Mouse (Mus musculus): ENCODE measurements around the gene Fto. TPM values are rescaled to one million over a fixed set of nuclear protein-coding genes. Genes with fewer than 3 reads are reported as not detected.

The Fto gene
- polyA plus RNA-seq, 1 experiment from 2014 or later = 16.8 TPM

DNA sequence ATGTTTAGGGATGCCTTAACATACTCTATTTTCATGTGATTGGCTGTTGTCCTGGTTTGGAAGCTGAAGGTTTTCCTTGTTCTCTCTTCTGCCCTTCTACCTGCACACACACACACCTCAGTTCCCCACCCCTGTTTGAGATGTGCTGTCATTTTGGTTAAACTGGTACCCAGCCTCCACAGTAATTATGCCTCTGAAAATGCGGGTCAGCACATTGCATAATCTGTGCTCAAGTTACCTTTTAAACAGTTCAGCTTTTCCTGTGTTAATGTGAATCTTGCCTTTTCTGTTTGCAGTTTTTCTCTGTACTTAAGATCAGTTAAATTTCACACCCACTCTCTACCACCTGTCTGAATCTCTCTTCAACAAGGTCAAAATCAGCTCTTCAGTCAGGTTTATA is 113.2 kb downstream of the Fto start:
- Histone ChIP-seq H3K4me2 (no peak overlapping the region), H3K9me3 (replicated peaks) (no peaks in the 10 kb centered on the region), H3K27me3 (no peaks in the 10 kb centered on the region), H3K27ac (replicated peaks) (no peak overlapping the region), H3K4me3 (replicated peaks) (no peak overlapping the region), H3K9ac (no peak overlapping the region), H3K4me1 (replicated peaks) (peaks cover 11% of the 10 kb centered on the region; the same call in 1 of the 2 replicates), H3K36me3 (replicated peaks) (peaks cover 8% of the 10 kb centered on the region; the same call in 1 of the 2 replicates)
- 62% methylated on average over 1 of the region's 1 CpGs for WGBS (ENCODE audit: insufficient replicate concordance)
- no peak for ATAC-seq (ENCODE audit: insufficient read depth)

GRCm38 (mm10) chr8:91430333-91430940 is 117.1 kb downstream of the Fto start:
- no peak overlapping the region for H3K4me3 ChIP-seq (replicated peaks)
- no peak overlapping the region for H3K4me2 ChIP-seq
- H3K36me3 ChIP-seq (replicated peaks) = peaks cover 8% of the 10 kb centered on the region; the same call in 1 of the 2 replicates
- H3K27ac ChIP-seq (replicated peaks) = 0 out of 2 replicates have a peak overlapping the region, but pooled peaks have one; percentile 33
- H3K27me3 ChIP-seq = no peaks in the 10 kb centered on the region
- no peak for ATAC-seq (ENCODE audit: insufficient read depth)
- no peaks in the 10 kb centered on the region for H3K9me3 ChIP-seq (replicated peaks)
- peaks cover 3% of the 10 kb centered on the region; the same call in 1 of the 2 replicates for H3K4me1 ChIP-seq (replicated peaks)
- WGBS (ENCODE audit: insufficient replicate concordance) = 77% methylated on average over 3 of the region's 3 CpGs
- H3K9ac ChIP-seq = no peak overlapping the region

- Histone ChIP-seq H3K36me3 (replicated peaks) (0 out of 2 replicates have a peak, but pooled peaks cover 5% of the 10 kb centered on the region), H3K27ac (replicated peaks) (no peak overlapping the region), H3K4me1 (replicated peaks) (no peaks in the 10 kb centered on the region), H3K27me3 (no peaks in the 10 kb centered on the region), H3K9me3 (replicated peaks) (no peaks in the 10 kb centered on the region), H3K4me2 (no peak overlapping the region), H3K4me3 (replicated peaks) (no peak overlapping the region), H3K9ac (no peak overlapping the region)
- 89% methylated on average over 15 of the region's 15 CpGs for WGBS (ENCODE audit: insufficient replicate concordance)
- no peak for ATAC-seq (ENCODE audit: insufficient read depth)
Measured at GRCm38 (mm10) chr8:91436036-91436435, 122.7 kb downstream of the Fto start.

GRCm38 (mm10) chr8:91443911-91444310 is 130.6 kb downstream of the Fto start:
- H3K4me1 ChIP-seq (replicated peaks) = 0 out of 2 replicates have a peak, but pooled peaks cover 6% of the 10 kb centered on the region
- H3K9ac ChIP-seq = no peak overlapping the region
- H3K27ac ChIP-seq (replicated peaks) = no peak overlapping the region
- no peaks in the 10 kb centered on the region for H3K27me3 ChIP-seq
- no peaks in the 10 kb centered on the region for H3K9me3 ChIP-seq (replicated peaks)
- H3K36me3 ChIP-seq (replicated peaks) = peaks cover 4% of the 10 kb centered on the region; the same call in 1 of the 2 replicates
- H3K4me2 ChIP-seq = no peak overlapping the region
- 64% methylated on average over 4 of the region's 4 CpGs for WGBS (ENCODE audit: insufficient replicate concordance)
- ATAC-seq (ENCODE audit: insufficient read depth) = no peak
- no peak overlapping the region for H3K4me3 ChIP-seq (replicated peaks)

DNA sequence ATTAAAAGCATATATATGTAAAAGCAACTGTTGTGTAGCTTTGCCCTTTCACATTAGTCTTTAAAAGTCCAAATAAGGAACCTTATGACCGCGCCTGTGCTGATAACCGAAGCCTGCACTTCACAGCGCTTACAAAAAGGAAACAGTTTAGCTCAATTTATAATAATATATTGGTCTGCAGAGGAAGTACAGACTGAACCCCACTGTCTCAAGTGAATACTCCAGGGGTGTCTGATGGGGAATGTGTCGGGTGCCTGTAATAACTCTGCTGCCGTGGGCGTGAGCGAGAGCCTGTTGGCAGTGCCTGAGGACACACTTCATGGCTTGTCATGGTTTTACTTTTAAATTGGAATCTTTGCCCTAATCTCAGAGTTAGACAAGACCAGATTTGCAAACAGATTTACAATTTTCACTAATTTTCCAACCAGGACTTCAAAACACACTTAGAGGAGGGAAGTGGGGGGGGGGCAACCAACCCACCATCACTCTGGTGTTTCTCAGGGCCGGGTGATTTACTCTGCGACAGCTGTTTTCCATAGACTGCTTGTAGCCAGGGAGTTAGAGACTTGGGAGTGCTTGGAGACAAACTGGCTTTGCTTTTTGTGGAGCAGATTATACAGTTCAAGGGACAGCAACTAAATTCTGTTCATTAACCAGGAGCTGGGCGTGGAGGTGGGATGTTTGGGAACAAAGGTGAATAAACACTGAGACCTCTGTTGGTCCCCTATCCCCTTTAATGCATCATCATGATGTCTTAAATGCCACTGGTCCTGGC is 131.5 kb downstream of the Fto start:
- Histone ChIP-seq H3K27ac (replicated peaks) (no peak overlapping the region), H3K27me3 (no peaks in the 10 kb centered on the region), H3K4me3 (replicated peaks) (no peak overlapping the region), H3K9ac (no peak overlapping the region), H3K4me1 (replicated peaks) (0 out of 2 replicates have a peak, but pooled peaks cover 6% of the 10 kb centered on the region), H3K9me3 (replicated peaks) (no peaks in the 10 kb centered on the region), H3K36me3 (replicated peaks) (peaks cover 4% of the 10 kb centered on the region; the same call in 1 of the 2 replicates), H3K4me2 (no peak overlapping the region)
- ATAC-seq (ENCODE audit: insufficient read depth) = no peak
- WGBS (ENCODE audit: insufficient replicate concordance) = 79% methylated on average over 11 of the region's 11 CpGs

DNA sequence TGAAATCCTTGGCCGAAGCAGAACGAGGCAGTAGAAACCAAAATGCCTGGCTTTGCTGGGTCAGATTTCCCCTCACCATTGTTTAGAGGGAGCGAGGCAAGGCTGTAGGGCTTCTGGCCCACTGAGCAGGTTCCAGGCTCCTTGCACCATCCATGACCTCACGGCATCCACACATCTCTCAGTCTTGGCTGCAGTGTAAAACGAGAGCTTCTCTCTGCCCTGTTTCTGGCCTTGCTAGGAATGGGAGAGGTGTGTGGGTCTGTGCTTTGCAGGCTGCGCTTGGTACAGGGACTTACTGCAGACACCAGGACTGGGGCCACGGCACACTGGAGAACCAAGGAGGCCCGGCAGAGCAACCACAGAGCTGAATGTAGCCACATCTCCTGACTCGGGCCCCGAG is 132.2 kb downstream of the Fto start:
- 0 out of 2 replicates have a peak, but pooled peaks cover 6% of the 10 kb centered on the region for H3K4me1 ChIP-seq (replicated peaks)
- no peak overlapping the region for H3K9ac ChIP-seq
- 71% methylated on average over 10 of the region's 10 CpGs for WGBS (ENCODE audit: insufficient replicate concordance)
- H3K9me3 ChIP-seq (replicated peaks) = no peaks in the 10 kb centered on the region
- no peak for ATAC-seq (ENCODE audit: insufficient read depth)
- peaks cover 4% of the 10 kb centered on the region; the same call in 1 of the 2 replicates for H3K36me3 ChIP-seq (replicated peaks)
- no peak overlapping the region for H3K27ac ChIP-seq (replicated peaks)
- H3K4me3 ChIP-seq (replicated peaks) = no peak overlapping the region
- H3K4me2 ChIP-seq = no peak overlapping the region
- H3K27me3 ChIP-seq = no peaks in the 10 kb centered on the region

- ATAC-seq (ENCODE audit: insufficient read depth) = no peak
- peaks cover 4% of the 10 kb centered on the region; the same call in 1 of the 2 replicates for H3K36me3 ChIP-seq (replicated peaks)
- H3K9ac ChIP-seq = no peak overlapping the region
- no peaks in the 10 kb centered on the region for H3K27me3 ChIP-seq
- H3K4me2 ChIP-seq = no peak overlapping the region
- no peak overlapping the region for H3K4me3 ChIP-seq (replicated peaks)
- H3K9me3 ChIP-seq (replicated peaks) = no peaks in the 10 kb centered on the region
- WGBS (ENCODE audit: insufficient replicate concordance) = 82% methylated on average over 5 of the region's 5 CpGs
- 0 out of 2 replicates have a peak, but pooled peaks cover 6% of the 10 kb centered on the region for H3K4me1 ChIP-seq (replicated peaks)
- no peak overlapping the region for H3K27ac ChIP-seq (replicated peaks)
Measured at GRCm38 (mm10) chr8:91446008-91446407, 132.7 kb downstream of the Fto start.

DNA sequence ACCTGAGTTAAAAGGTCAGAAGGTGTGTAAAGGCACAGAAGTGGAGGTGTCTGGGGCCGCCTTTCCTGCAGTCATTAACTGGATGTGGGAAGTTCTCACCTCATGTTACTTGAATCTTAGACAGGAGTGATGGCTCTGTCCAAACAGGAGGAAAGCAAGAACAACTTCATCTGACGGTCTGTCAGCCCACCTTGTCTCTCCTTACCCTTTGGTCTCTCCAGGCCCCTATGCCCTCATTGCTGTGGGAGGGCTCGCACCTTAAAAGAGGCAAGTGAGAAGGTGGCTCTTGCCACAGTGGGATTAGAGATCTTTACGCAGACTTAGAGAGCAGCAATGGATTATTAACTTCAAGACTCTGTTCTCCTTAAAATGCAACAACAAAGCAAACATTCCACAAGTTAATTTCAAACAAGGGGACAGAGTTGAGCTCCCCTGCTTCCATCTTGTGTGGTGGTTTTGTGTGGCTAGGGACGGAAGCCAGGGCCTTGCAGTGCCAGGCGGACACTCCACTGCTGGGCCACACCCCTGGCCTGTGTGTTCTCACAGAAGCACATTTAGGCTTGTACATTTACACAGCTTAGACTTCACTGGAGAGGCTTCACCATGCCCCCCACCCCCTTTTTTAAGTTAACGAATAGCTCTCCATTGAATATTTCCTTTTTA is 135.5 kb downstream of the Fto start:
- H3K9me3 ChIP-seq (replicated peaks) = no peaks in the 10 kb centered on the region

DNA sequence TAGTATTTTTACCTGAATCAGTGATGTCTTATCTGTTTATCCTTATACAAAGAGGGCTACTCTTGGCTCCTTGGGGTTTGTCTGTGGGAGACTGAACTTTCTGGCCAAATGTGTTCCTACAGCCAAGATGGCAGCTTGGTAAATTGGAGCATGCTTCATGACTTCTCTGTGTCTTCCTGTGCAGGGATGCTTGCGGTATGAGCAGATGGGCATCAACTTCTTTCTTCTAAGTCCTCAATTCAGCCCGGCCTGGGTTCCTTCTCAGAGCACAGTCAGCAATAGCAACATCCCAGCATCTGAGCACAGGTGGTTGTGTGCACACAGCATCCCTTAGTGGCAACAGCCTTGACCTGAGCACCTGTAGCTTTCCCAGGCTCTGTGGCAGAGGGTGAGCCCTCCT is 141.6 kb downstream of the Fto start:
- Histone ChIP-seq H3K4me2 (no peak overlapping the region), H3K4me3 (replicated peaks) (no peak overlapping the region), H3K27ac (replicated peaks) (no peak overlapping the region), H3K9ac (no peak overlapping the region), H3K4me1 (replicated peaks) (no peaks in the 10 kb centered on the region), H3K9me3 (replicated peaks) (no peaks in the 10 kb centered on the region), H3K27me3 (no peaks in the 10 kb centered on the region), H3K36me3 (replicated peaks) (no peaks in the 10 kb centered on the region)
- ATAC-seq (ENCODE audit: insufficient read depth) = no peak
- 71% methylated on average over 2 of the region's 2 CpGs for WGBS (ENCODE audit: insufficient replicate concordance)

More for the DNA sequence above, 135.5 kb downstream of the Fto start:
- 73% methylated on average over 7 of the region's 7 CpGs for WGBS (ENCODE audit: insufficient replicate concordance)
- no peak overlapping the region for H3K4me2 ChIP-seq
- no peak for ATAC-seq (ENCODE audit: insufficient read depth)
- H3K4me1 ChIP-seq (replicated peaks) = 0 out of 2 replicates have a peak, but pooled peaks cover 6% of the 10 kb centered on the region
- no peak overlapping the region for H3K9ac ChIP-seq
- H3K27me3 ChIP-seq = no peaks in the 10 kb centered on the region
- no peak overlapping the region for H3K27ac ChIP-seq (replicated peaks)
- H3K36me3 ChIP-seq (replicated peaks) = no peaks in the 10 kb centered on the region
- H3K4me3 ChIP-seq (replicated peaks) = no peak overlapping the region

DNA sequence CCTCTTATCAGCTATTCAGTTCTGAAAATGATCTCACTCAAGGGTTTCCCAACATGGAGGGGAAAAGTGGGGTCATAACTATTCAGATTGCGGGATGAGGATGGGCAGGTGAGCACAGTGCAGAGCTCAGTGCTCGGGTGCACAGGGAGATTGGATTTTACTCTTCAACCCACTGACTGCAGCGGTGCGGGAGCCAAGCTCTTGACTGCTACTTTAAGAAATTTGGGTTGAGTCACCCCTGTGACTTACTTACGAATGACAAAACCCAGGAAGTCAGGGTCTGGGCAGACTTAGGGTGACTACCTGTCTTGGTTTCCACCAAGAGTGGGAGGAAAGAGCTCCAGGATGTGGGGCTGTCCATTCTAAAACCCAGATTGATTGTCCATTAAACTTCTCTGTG is 142.3 kb downstream of the Fto start:
- H3K4me3 ChIP-seq (replicated peaks) = no peak overlapping the region
- H3K9ac ChIP-seq = no peak overlapping the region
- H3K27ac ChIP-seq (replicated peaks) = no peak overlapping the region
- H3K4me1 ChIP-seq (replicated peaks) = no peaks in the 10 kb centered on the region
- 77% methylated on average over 5 of the region's 5 CpGs for WGBS (ENCODE audit: insufficient replicate concordance)
- H3K9me3 ChIP-seq (replicated peaks) = no peaks in the 10 kb centered on the region
- H3K36me3 ChIP-seq (replicated peaks) = no peaks in the 10 kb centered on the region
- no peaks in the 10 kb centered on the region for H3K27me3 ChIP-seq
- no peak for ATAC-seq (ENCODE audit: insufficient read depth)
- no peak overlapping the region for H3K4me2 ChIP-seq

DNA sequence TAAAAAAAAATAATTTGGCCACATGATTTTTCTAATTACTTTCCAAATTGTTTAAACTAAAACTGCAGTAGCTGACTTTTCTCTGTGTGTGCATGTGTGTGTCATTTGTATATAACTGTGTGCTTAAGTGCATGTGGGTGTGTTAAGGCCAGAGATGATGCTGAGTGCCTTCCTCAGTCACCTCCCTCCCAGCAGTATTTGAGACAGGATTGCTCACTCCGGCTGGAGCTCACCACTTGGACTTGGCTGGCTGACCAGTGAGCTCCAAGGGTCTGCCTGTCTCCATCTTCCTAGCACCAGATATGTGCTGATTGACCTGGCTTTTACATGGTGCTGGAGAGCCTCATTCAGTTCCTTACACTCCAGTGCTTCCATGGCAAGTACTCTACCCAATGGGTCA is 144.7 kb downstream of the Fto start:
- 79% methylated on average over 1 of the region's 1 CpGs for WGBS (ENCODE audit: insufficient replicate concordance)
- H3K9ac ChIP-seq = no peak overlapping the region
- peaks cover 6% of the 10 kb centered on the region for H3K4me1 ChIP-seq (replicated peaks)
- no peak overlapping the region for H3K4me2 ChIP-seq
- H3K27ac ChIP-seq (replicated peaks) = no peak overlapping the region
- ATAC-seq (ENCODE audit: insufficient read depth) = no peak
- H3K9me3 ChIP-seq (replicated peaks) = no peaks in the 10 kb centered on the region
- H3K4me3 ChIP-seq (replicated peaks) = no peak overlapping the region
- H3K36me3 ChIP-seq (replicated peaks) = no peaks in the 10 kb centered on the region
- H3K27me3 ChIP-seq = no peaks in the 10 kb centered on the region

All from liver, embryonic 15.5 days (tissue).